Mouse (Mus musculus) liver, postnatal 0 days (tissue): ENCODE data around the gene Abcd4.

ENCODE experiments used
- CTCF ChIP-seq: sonication (generic); IDR thresholded peaks from 2 replicates; pipeline ENCODE4 v1.5.1; 2016; ENCODE audit warnings: antibody characterized with exemption, low read depth
- EP300 ChIP-seq: IDR thresholded peaks from 2 replicates; pipeline ENCODE4 v1.6.1; 2016; ENCODE audit warnings: antibody characterized with exemption, low read depth, mild to moderate bottlenecking

GRCm38 (mm10) chr12:84614001-84614400, 3.2 kb downstream of the Abcd4 start:
- TF ChIP-seq EP300 (no peak), CTCF (no peak)
